Mouse (Mus musculus): ENCODE measurements around the gene Nupl1. TPM values are rescaled to one million over a fixed set of nuclear protein-coding genes. Genes with fewer than 3 reads are reported as not detected.

The Nupl1 gene
- total RNA-seq, 2 experiments from 2014 or later, result not detected

DNA sequence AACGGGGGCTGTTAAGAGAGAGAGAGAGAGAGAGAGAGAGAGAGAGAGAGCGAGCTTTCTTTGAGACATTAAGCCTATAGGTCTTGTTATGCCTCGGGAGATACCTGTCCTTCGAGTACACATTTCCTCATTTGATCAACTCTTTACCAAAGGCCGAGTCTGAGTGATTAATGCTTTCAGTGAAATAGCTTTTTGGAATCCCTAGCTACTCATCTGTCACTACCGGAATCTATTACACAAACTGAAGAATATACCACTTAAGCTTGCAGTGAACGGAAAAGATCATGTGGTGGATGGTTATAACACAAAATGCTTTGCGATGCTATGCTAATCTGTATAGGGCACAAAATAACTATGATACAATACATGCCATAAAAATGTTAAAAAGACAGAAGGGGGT lies 865 bp downstream of the Nupl1 start:
- no peak for DNase-seq (ENCODE audit: low spot score in 2 of 2)

DNA sequence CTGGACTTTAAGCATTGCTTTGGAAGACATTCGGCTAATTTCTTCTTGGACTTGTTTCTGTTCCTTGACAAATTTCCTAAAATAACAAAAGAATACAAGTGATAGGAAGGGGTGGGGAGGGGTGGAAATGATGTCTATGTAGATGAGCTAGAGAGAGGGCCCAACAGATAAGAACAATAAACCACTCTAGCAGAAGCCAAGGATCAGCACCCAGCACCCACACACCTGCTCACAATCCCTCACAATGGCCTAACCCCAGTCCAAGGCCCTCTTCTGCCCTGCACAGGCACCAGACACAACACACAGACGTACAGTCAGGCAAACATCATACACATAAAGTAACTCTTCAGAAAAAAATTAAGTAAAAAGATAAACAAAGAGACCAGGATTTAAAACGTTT lies 12.7 kb downstream of the Nupl1 start:
- DNase-seq (ENCODE audit: low spot score in 2 of 2), result no peak

DNA sequence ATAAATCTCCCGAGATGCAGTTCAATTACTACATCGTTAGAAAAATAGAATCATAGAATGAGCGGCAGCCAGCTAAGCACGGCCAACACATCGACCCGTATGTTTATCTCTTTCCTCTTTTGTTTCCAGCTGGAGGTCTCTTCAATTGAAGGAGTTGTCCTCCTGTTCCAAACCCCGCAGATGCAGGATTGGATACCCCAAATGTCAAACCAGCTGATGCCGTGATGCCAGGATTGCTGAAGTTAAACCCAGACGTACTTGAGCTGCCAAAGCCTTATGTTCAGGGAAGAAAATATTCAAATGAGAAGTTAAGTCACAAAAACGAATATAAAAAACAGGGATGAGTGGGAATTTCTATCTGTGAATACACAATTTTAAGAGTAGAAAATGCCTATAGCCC lies 31.3 kb downstream of the Nupl1 start:
- DNase-seq (ENCODE audit: low spot score in 2 of 2), result no peak

- no peak for DNase-seq (ENCODE audit: low spot score in 2 of 2)
Observed at GRCm38 (mm10) chr14:60217616-60218015, 33.6 kb downstream of the Nupl1 start.

- no peak for DNase-seq (ENCODE audit: low spot score in 2 of 2)
Observed at GRCm38 (mm10) chr14:60216125-60216524, 35.1 kb downstream of the Nupl1 start.

DNA sequence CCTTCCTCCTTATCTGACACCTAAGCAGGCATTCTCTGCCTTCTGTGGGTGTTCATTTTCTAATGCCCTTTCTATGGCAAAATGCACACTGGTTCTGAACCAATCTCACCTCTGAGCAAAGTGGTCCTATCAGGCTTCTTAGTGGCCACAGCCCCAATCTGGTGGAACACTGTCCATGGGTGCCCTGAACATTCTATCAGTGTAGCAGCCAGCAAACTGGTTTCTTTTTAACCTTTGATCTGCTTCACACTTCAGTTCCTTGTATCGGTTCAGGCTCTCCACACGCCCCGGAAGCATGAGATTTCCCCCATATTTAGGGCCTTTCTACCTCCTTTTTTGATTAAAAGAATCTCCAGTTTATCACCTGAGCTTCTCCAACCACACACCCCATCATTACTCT lies 36.2 kb downstream of the Nupl1 start:
- no peak for DNase-seq (ENCODE audit: low spot score in 2 of 2)

DNA sequence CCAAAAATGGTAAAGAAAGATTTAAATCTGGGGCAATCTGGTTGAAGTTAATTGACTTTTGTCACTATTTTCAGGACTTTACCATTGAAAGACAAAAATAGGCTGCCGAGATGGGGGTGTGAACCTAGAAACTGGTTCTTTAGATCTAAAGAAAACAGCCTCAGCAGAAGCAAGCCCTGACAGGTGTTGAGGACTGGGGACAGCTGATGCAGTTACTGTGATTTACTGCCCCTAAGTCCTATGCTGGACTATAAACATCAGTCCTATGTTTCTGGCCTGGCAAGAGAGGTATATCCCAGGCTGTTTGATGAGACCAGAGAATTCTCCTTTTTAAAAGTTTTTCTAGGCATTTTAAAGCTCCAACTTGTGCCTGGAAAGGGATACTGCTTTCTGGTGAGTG lies 37.2 kb downstream of the Nupl1 start:
- DNase-seq (ENCODE audit: low spot score in 2 of 2), result no peak

DNA sequence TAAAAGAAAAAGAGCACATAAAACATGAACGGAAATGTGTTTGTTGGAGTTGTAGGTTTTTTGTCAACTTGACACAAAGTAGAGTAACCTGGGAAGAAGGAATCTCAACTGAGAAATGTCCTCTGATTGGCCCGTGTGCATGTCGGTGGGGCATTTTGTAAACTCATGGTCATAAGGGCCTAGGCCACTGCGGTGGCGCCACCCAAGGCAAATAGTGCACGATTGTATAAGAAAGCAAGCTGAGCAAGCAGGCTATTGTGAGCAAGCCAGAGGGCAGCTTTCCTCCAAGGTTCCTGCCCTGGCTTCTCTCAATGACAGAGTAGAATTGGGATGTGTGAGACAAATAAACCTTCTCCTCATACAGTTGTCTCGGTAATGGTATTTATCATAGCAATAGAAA lies 42.1 kb downstream of the Nupl1 start:
- no peak for DNase-seq (ENCODE audit: low spot score in 2 of 2)

GRCm38 (mm10) chr14:60204993-60205392 lies 46.2 kb downstream of the Nupl1 start:
- DNase-seq (ENCODE audit: low spot score in 2 of 2), result no peak

GRCm38 (mm10) chr14:60196884-60197283 lies 54.3 kb downstream of the Nupl1 start, which contains the start of gene Atp8a2:
Gene Atp8a2 (minus strand): TSS chr14:60197179.
- no peak for DNase-seq (ENCODE audit: low spot score in 2 of 2)

DNA sequence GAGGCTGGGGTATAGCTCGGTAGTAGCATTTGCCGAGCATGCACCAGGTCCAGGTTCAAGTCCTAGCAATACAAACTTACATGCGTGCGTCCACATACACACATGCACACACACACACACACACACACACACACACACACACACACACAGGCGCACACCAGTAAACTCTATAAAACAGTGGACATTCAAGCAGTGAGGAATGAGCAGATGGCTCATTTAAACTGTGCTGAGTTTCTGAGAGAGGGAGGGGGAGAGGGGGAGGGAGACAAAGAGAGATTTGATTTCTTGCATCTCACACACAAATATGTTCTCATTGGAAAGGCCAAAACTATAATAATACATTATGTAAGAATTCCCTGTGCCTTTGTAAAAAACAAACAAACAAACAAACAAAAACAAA lies 55.2 kb downstream of the Nupl1 start:
- DNase-seq (ENCODE audit: low spot score in 2 of 2), result no peak

GRCm38 (mm10) chr14:60194606-60195005 lies 56.6 kb downstream of the Nupl1 start:
- no peak for DNase-seq (ENCODE audit: low spot score in 2 of 2)

DNA sequence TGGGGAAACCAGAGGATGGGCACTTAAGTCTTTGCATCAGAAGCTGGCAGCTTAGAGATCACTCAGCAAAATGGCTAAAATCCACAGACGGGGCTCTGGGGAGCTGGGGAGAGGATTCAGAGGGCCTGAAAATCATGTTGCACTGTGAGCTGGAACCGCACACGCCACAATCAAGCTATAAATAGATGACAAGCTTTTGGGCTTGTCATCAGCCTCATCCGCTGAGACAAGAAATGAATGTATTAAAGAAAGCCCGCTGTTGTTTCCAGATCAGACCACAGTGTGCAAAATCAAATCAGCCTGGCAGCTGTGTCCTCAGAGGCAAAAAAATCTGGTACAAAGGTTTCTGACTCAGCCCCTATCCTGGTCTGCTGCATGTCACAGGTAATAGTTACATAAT lies 61.5 kb downstream of the Nupl1 start:
- no peak for DNase-seq (ENCODE audit: low spot score in 2 of 2)

DNA sequence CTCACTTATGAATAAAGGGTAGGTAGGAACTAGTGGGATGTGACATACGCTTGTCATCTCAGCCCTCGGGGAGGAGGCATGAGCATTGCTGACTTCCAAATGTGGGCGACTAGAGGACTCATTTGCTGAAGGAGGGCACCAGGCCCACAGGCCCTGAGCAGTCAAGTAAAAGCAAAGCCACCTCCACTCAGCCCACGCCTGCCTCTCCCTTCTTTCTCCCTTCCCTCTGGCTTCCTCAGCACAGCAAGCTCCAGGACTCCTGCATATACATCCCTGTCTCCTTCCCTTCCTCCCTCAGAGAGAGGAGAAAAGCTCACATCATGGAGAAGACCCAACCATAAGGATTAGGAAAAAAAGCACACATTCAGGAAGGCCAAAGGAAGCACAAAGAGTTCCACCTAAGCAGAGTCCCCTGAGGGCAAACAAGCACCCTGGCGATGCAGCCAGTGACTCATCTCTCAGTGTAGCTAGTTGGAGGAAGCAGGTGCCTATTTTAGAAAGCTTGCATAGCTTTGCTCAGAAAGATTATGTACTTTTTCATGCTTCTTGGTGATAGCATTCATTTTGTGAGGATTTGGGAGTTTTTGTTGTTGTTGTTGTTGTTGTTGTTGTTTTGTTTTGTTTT lies 62.9 kb downstream of the Nupl1 start:
- DNase-seq (ENCODE audit: low spot score in 2 of 2), result no peak

DNA sequence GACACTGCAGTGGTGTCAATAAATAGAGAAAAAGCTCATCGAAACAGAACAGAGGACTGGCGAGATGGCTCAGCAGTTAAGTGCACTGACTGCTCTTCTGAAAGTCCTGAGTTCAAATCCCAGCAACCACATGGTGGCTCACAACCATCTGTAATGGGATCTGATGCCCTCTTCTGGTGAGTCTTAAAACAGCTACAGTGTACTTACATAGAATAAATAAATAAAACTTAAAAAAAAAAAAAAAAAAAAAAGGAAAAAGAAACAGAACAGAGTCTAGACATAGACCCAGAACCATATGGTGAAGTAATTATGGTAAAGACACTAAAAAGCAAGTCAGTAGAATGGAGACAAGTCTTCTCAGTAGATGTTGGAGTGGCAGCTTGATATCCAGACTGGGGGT lies 69.9 kb downstream of the Nupl1 start:
- DNase-seq (ENCODE audit: low spot score in 2 of 2), result no peak

- DNase-seq (ENCODE audit: low spot score in 2 of 2), result no peak
Observed at GRCm38 (mm10) chr14:60178571-60178955, 72.7 kb downstream of the Nupl1 start.

DNA sequence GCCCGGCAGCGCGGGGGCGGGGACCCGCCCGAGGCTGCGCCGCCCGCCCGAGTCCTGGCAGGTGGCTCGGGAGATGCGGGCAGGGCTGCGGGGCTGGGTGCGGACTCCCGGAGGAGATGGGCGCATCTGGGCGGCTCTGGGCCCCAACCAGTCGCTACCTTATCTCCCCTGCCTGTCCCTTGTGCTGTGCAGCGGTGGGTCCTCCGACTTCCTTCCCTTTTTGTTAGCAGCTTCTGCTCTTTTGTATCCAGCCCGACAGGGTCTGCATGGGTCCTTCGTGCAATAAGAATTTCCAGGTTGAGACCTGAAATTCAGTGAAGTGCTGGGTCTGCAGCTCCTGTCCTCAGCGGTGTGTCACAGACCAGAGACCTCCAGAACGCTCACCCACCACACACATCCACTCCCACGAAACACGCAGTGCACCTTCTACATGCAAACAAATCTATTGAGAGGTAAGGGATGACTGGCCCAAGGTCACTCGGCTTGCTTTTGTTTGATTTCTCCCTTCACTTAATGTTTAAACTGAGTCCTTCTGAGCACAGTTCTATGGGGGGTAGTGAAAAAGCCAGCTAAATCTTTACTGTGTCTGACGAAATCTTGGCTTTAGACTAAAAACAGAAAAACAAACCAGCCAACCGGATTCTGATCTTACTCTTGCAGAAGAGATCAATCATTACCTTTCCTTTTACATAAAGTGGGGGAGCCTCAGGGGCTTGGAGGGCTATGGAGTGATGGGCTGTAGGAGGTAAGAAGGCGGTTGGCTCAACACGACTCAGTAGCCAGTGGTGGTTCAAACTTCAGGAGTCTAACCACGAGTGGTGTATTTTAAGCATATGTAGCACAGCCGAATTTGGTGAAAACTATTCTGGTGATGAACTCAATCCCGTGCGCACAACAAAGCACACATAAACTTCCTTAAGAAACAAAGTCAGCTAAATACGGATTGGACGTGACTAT lies 73.3 kb downstream of the Nupl1 start:
- peak in 1 of 2 experiments; percentile 25 for DNase-seq (ENCODE audit: low spot score in 2 of 2)

DNA sequence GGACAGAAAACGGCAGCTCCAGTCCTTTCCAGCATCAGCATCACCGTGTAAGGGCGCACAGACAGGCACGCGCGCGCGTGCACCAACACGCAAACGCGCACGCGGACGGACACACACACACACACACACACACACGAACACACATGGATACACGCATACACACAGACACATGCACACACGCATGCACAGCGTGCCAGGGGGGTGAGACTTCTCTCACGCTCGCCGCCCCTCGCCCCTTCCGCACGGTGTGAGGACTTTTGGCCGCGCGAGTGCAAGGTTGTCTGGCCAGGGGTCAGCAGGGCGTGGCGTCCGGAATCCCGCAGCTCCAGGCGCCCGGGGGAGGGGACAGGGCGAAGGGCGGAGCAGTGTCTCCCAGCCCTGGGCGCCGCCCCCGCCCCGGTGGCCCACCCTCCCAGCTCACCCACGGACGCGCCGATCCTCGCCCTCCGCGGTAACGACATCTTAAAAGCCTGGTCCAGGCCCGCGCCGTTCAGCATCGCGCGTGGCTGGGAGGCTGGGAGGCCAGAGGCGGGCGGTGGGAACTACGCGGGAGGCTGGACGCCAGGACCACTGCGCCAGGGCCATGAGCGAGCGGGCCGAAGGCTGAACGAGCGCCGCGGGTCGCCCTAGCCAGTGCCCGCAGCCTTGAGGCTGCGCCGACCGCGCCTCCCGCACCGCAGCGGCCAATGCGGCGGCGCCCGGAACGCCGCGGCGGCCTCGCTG lies 74.2 kb downstream of the Nupl1 start:
- DNase-seq (ENCODE audit: low spot score in 2 of 2), result peak; percentile 17 to 25

GRCm38 (mm10) chr14:60176469-60176890 lies 74.8 kb downstream of the Nupl1 start:
- DNase-seq (ENCODE audit: low spot score in 2 of 2), result no peak

GRCm38 (mm10) chr14:60172286-60173055 lies 78.8 kb downstream of the Nupl1 start:
- DNase-seq (ENCODE audit: low spot score in 2 of 2), result no peak

Data from adrenal gland, adult 18-20 months (tissue).